Mouse (Mus musculus) left cerebral cortex, postnatal 4 days (tissue): ENCODE measurements at regions not wholly inside any gene's neighbourhood (a gene's known extent, or its start where the extent isn't known, plus 50 kb on each side); places are given as distances from the start of the nearest gene placed in this dataset.
A peak's percentile ranks its signal among the peaks of the same experiment; 100 is the strongest.
"Not testable (repeated sequence)": the region's sequence is repeated elsewhere in the genome, so short reads cannot be mapped to it uniquely, and the experiment has no call there.

ENCODE experiments used
- DNase-seq: peaks from one replicate; pipeline ENCODE4 v3.0.0-alpha.2; 2022
- intact Hi-C: fragments of 180-260 bp; cut with DNase I; formaldehyde crosslinking; loops from one replicate; pipeline ENCODE4 v1.15.1; 2025

DNA sequence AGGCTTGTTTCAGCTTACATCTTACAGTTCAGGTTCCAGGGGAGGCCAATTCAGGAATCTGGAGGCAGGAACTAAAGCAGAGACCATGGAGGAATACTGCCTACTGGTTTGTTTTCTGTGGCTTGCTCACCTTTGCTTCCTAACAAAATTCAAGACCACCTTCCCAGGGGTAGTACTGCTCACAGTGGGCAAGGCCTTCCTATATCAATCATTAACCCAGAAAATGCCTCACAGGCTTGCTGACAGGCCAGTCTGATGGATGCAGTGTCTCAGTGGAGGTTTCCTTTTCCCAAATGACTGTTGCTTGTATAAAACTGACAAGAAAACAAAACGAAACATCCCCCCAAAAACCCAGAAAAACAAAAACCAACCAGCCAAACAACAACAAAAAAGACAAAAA, 95.8 kb upstream of the Klf13 start:
- intact Hi-C loops = no loop called here
- DNase-seq = no peak

DNA sequence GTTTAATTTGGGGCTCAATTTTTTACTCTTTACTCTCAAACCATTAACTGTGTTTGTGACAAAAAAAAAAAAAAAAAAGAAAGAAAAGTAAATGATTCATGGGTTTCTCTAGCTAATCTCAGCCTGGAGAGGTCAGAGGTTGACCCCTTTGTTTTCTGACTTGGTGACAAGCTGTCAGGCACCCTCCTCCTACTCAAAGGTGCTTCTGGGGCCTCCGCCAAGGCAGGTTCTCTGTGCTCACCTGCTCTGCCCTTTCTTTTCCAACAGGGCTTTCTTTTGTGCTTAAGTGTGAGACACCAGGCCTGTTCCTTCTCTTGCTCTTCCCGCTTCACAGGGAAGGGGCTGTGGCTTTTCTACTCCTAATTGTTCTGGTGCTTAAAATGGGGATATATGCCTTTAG, 94.7 kb upstream of the Klf13 start:
- DNase-seq = no peak
- intact Hi-C loops = no loop called here

DNA sequence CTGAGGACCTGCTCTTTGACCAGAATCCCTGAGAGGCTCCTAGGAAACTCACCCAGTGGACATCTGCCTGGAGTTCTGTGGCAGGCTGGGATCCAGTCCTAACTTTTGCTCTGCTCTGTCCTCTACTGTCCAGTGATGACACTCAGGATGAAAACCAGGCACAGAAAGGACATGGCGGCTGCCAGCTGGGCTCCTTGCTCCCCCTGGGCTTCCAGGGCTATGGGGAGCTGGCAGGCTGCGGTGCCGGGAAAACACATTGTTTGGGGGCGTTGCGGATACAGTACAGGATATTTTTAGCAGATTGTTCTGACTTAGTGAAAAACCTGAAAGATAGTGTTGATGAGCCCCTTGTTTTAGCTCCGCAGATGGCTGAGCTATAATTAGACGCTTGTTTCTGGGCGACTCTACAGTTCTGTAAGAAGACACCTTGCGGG, 94.2 kb upstream of the Klf13 start:
- intact Hi-C loops = no loop called here
- DNase-seq = peak; percentile 21

DNA sequence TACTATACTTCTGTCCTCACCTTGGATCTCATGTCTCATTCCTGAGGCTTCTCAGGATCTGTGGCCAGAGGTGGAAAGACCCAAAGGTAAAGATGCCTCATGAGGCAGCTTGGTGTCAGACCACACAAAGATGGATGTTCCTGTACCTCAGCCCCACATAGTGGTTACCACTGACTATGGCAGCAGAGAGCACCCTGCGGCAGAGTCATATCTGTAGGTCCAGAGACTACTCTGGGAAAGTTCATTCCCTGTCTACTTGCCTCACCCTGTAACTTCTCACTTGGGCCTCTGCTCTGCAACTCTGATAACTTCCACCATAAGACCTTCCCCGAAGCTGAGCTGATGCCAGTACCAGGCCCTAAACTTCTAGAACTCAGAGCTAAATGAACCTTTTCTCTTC, 91.9 kb upstream of the Klf13 start:
- no peak for DNase-seq
- intact Hi-C loops = no loop called here

DNA sequence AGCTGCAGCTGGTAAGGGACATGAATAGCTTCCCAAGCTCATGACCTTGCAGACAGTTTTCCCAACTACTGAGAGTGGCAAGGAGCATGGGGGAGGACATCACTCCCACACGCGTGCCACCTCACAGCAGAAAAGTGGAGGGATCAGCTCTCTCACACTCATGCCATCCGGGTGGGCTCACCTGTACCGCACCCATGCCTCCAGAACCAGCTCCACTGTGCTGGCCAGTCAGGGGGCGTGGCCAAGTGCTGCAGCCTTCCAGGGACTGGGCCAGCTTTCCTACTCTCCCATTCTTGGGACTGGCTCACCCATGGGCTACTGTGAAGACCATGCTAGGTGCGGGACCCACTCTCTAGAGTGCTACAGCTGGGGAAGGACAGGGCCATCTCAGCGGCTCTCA, 88.4 kb upstream of the Klf13 start:
- intact Hi-C loops = no loop called here
- DNase-seq = no peak

DNA sequence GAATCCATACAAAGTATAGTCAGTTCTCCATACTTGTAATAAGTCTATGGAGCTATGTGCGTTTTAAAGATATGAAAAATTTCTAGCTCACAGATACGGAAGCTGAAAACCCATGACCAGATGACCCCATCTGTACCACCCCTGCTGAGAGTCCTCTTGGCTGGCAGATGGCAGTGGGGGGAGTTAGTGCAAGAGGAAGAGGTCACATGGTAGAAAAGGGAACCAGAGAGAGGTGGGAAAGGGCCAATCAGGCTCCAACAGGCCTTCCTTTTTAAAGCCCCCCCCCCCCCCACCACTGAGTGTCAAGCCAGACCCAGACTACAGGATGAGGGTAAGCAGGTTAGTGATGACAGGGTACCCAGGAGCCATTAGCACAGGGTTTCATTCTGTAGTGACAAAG, 86.4 kb upstream of the Klf13 start:
- peak; percentile 17 for DNase-seq
- intact Hi-C loops = no loop called here

DNA sequence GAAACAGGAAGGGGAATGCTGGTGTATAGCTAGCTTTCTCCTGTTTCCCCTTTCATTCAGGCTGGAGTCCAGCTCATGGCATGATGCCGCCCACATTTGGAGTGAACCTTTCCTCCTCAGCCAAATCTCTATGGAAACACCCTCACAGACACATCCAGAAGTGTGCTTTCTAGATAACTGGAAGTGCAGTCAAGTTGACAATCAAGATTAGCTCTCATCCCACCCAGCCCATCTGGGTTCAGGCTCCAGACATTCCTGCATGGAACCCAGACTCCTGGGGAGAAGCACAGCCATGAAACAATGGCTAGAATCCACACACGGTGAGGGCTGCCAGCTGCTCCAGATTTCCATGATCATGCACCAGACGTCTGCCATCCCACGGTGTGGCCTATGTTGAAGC, 85.5 kb upstream of the Klf13 start:
- intact Hi-C loops = no loop called here

DNA sequence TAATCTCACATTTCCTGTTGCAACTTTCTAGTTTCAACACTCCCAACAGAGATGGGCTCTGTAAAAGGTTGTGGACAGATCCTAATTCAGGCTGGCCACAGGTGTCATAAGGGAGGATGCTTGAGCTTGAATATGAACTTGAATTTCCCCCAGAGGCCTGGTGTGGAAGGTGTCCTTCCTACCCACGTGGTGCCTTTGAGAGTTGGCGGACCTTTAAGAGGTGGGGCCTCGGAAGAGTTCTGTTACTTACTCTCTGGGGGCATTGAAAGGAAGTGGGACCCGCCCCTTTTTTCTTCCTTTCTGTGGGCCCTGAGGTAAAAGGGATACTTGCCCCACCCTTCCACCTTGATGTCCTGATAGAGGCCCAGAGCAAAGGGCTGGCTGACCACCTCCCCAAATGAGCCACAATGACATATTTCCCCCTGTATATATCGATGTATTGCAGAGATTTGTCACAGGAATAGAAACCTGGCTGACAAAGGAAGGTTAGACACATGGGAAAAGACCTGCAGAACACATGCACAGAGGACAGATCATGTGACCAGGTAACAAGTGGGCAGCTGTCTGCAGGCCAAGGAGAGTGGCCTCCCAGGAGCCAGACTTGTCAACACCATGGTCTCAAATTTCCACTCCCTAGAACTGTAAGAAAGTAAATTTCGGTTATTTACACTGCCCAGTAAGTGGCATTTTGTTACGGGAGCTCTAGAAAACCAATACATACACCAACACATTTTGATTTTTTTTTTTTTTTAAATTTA, 84.2 kb upstream of the Klf13 start:
- intact Hi-C loops = no loop called here

More for the DNA sequence above, 85.5 kb upstream of the Klf13 start:
- DNase-seq = peak; percentile 78

DNA sequence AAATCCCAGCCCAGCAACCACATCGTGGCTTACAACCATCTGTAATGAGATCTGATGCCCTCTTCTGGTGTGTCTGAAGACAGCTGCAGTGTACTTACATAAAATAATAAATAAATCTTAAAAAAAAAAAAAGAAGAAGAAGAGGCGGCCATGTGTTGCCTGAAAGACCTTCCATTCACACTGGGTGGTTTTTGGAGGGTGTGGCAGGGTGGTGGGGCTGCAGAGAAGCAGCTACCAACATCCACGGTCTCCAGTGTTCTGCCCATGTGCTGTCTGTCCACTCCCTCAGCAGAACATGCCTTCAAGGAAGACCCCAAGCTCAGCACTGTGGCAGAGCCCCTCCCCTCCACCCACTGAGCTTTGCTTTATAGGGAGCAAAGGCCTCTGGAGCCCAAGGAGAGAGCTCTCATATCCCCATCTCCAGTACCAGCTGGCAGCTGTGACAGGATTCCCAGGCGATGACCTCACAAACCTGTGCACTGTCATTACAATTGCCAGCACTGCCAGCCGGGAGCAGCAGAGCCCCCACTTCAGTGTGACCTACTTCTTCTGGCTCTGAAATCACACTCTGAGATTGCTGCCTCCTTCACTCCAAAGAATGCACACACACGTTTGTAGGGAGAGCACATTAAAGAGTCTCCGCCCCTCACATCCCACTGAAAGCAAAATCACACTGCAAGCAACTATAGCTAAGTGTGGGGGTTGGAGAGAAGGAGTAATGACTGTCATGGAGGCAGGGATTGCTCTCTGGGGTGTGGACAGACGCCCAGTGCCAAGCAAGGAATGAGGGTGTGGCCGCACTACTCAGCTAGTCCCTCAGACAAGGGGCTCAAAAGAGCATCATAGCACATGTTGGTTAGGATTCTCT, 82.8 kb upstream of the Klf13 start:
- intact Hi-C loops = no loop called here
- DNase-seq = peak; percentile 49

More for the DNA sequence above, 84.2 kb upstream of the Klf13 start:
- DNase-seq = no peak

DNA sequence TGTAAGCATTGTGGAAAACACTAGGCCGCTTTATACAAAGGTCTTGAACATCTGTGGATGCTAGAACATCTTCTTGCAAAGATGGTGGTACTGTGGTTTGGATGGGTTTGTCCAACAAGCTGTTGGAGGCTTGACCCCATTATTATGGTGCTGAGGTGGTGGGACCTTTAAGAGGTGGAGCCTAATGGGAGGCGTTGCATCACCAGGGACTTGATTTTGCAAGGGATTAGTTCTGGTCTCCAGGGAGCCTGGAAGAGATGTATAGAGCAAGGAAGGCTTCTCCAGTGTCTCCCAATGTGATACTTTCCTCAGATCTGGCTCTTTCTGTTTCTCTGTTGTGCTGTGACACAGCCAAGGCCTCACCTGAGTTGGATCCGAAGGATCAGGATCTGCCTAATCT, 79.4 kb upstream of the Klf13 start:
- intact Hi-C loops = no loop called here
- DNase-seq = no peak

DNA sequence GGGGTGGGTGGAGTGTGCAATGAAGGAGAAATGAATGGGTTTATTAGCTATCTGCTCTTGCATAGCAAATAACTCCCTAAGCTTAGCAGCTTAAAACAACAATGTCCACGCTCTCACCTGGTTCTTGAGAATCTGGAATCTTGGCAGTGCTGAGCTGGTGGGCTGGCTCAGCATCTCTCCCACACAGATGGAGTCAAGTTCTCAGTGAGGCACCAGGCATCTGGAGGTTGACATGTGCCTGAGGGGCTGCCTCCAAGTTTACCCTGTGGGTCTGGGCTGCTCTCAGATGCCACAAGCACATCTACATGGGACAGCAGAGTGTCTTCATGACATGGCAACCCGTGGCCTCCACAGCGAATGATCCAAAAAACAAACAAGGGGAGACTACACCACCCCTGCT, 78.2 kb upstream of the Klf13 start:
- intact Hi-C loops = no loop called here
- DNase-seq = peak; percentile 19

DNA sequence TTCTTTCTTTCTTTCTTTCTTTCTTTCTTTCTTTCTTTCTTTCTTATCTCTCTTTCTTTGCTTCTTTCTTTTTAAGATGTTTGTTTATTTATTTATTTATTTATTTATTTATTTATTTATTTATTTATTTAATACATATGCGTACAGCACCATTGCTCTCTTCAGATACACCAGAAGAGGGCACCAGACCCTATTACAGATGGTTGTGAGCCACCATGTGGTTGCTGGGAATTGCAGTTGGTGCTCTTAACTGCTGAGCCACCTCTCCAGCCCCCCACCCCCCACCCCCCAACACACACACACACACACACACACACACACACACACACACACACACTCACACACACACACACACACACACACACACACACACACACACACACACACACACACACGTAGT, 76.4 kb upstream of the Klf13 start:
- DNase-seq, intact Hi-C loops: not testable (repeated sequence)

DNA sequence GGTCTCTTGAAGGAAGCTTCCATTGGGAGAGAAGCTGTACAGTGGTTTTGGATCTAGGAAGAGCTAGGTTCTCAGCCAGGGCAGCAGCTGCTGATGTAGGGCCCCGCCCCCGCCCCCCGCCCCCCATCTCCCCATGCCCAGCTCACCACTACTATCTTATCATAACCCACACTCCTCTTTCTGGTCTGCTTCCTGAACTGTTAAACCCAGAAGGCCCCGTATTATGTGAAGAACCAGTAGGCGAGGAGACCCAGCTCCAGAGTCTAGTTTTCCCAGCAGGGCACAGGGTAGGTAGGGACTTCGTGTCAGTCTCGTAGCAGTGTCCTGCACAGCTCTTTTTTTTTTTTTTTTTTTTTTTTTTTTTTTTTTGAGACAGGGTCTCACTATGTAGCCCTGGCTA, 75.5 kb upstream of the Klf13 start:
- no peak for DNase-seq
- intact Hi-C loops = no loop called here

DNA sequence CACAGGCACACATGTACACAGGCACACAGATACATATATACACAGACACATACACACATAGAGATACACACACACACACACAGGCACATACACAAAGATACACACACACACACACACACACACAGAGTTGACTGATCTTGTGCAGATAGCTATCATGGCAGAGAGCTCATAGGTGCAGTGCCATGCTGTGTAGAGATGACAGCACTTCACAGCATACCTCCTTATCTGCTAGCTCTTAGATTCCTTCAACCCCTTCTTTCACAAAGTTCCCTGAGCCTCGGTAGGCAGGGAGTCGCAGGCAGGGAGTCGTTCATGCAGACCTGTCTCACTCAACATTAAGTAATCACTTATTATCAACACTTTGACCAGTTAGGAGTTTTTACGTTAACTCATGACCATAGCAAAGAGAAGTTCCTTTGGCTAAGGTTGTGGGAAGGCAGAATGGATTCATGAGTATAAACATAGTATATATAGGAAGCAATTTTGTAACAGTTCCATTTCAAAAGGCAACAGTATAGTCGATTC, 74.4 kb upstream of the Klf13 start:
- DNase-seq = no peak
- intact Hi-C loops = no loop called here

DNA sequence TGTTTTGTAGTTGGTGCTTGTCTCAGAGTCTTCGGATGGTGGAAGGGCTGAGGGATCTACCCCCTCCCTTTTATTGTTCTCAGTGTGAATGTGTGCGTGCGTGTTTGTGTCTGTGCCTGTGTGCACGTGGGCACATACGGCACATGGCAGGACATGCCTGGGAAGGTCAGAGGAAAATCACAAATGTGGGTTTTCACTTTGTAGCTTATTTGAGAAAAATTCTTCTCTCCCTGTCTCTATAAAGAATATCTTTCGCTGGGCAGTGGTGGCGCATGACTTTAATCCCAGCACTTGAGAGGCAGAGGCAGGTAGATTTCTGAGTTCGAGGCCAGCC, 73.5 kb upstream of the Klf13 start:
- no peak for DNase-seq
- intact Hi-C loops = no loop called here

DNA sequence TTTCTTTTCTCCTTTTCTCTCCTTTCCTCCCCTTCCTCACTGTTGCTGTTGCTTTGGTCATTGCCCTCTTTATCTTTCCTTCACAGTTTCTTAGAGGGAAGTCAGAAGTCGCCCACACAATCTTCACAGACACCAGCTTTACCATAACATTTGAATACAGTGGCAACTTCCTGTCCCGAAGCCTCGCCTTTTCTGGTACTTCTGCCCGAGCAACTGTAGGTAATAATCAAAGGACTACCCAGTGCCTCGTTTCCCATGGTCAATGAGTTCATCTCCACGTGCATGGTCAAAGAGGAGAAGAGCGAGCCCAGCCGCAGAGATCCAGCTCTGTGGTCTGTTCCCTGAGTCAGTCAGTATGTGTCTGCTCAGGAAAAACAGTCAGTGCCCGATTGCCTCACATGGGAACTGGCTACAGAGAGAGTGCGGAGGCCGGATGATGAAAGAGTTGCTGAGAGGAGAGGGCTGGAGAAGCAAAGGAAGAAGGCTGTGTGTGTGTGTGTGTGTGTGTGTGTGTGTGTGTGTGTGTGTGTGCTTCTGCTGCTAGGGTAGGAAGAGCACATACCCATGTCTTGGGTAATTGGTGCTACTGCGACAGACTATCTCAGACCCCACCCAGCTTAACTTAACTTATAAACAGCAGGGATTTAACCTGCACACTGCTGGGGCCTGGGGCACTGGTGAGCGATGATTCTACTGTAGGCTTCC, 73.0 kb upstream of the Klf13 start:
- intact Hi-C loops = no loop called here

DNA sequence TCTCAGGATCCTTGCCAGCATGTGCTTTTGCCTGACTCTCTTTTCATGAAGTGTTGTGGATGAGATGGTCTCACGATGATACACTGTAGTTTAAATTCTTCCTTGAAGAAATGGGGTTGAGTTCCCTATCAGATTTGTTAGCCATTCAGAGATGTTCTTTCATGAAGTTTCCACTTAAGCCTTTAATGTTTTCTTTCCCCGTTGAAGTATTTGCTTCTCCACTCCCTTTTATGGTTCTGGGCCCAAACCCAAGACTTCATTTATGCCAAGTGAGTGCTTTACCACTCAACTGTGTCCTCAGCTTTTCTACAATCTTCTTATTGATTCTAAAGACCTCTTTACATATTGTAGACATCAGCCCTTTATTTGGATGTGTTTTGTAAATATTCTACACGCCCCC, 71.9 kb upstream of the Klf13 start:
- no peak for DNase-seq
- intact Hi-C loops = no loop called here

More for the DNA sequence above, 73.0 kb upstream of the Klf13 start:
- DNase-seq = no peak

DNA sequence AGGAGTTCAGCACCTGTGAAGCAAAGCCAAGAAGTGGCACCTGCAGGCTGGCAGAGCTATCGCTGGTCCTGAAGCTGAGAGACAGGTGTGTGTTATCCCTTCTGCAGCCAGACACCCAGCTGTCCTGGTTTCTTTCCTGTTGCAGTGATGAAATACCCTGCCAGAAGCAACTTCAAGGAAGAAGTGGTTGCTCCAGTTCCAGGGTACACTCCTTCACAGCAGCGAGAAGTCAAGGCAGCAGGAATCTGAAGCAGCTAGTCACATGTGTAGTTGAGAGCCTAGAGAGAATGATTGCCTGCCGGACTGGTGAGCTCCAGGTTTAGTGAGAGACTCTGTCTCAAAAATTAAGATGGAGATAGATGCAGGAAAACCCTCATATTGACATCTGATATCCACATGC, 69.1 kb upstream of the Klf13 start:
- DNase-seq = no peak
- intact Hi-C loops = no loop called here

DNA sequence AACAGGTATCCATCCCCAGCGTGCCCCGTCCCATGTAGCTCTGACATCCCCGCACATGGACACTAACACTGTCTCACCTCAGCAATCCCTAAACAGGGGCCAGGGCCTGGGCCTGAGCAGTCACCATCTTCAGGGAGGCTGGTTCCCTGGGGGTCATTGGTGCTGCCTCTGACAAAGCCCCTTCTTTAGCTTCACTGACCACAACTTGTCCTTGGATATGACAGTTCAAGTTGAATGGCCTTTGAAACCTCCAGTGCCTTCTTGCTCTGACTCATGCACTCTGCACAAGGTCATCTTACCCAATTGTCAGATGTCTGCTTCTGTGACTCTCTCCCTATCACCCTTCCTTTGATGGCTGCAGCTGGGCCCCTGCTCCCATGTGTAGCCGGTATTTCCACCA, 68.2 kb upstream of the Klf13 start:
- intact Hi-C loops = no loop called here
- no peak for DNase-seq

DNA sequence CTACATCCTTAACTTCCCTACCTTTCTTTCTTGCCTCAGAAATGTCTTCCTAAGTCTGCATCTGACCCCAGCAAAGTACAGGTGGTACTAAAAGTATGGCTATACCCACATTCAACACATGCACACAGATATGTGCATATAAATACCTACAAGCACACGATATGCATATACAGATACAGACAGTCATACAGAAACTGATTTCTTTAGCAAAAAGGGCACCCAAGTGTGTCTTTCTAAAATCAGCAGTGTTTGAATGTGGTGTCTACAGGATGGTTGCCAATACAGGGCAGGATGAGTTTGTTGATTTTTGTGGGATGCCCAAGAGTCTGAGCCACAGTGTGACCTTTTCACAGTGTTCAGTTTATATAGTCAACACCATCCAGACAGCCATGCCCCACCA, 67.0 kb upstream of the Klf13 start:
- intact Hi-C loops = no loop called here
- DNase-seq = no peak

DNA sequence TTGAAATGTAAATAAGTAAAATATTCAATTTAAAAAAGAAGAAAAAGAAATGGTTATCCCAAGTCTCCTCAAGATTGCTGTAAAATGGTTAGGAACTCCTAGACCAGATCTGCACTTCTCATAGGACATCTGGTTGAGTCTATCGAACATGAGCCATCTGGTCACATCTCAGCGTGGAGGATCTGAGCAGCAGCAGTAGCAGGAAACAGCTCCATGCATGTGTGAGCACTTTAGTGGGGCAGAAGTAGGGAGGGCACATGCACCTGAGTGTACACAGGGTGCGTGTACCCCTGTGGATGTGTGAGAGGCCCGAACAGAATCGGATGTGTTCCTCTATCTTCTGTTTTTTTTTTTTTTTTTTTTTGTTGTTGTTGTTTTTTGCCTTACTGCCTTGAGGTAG, 65.2 kb upstream of the Klf13 start:
- no peak for DNase-seq
- intact Hi-C loops = no loop called here
